Mouse (Mus musculus): ENCODE measurements around the gene Naa25. TPM values are rescaled to one million over a fixed set of nuclear protein-coding genes. Genes with fewer than 3 reads are reported as not detected.
A peak's percentile ranks its signal among the peaks of the same experiment; 100 is the strongest.

Gene Naa25
- total RNA-seq, 2 experiments from 2014 or later = 22.3 to 23.8 TPM

- peak in 1 of 2 experiments; percentile 34 for DNase-seq (ENCODE audit: low spot score in 2 of 2)
Observed at GRCm38 (mm10) chr5:121392667-121393380, 4.9 kb upstream of the Naa25 start.

- no peak for DNase-seq (ENCODE audit: low spot score in 2 of 2)
Observed at GRCm38 (mm10) chr5:121393402-121393801, 4.3 kb upstream of the Naa25 start.

- DNase-seq (ENCODE audit: low spot score in 2 of 2) = no peak
Observed at GRCm38 (mm10) chr5:121395621-121396020, 2.1 kb upstream of the Naa25 start.

GRCm38 (mm10) chr5:121398146-121398964 lies 619 bp downstream of the Naa25 start:
- DNase-seq (ENCODE audit: low spot score in 2 of 2) = no peak

GRCm38 (mm10) chr5:121398965-121399462 lies 1.3 kb downstream of the Naa25 start:
- no peak for DNase-seq (ENCODE audit: low spot score in 2 of 2)

GRCm38 (mm10) chr5:121399540-121399939 lies 1.8 kb downstream of the Naa25 start:
- no peak for DNase-seq (ENCODE audit: low spot score in 2 of 2)

- DNase-seq (ENCODE audit: low spot score in 2 of 2) = no peak
Observed at GRCm38 (mm10) chr5:121400064-121400463, 2.3 kb downstream of the Naa25 start.

GRCm38 (mm10) chr5:121400849-121401248 lies 3.1 kb downstream of the Naa25 start:
- DNase-seq (ENCODE audit: low spot score in 2 of 2) = no peak

GRCm38 (mm10) chr5:121407856-121408255 lies 10.1 kb downstream of the Naa25 start:
- DNase-seq (ENCODE audit: low spot score in 2 of 2) = no peak

- no peak for DNase-seq (ENCODE audit: low spot score in 2 of 2)
Observed at GRCm38 (mm10) chr5:121410975-121411374, 13.2 kb downstream of the Naa25 start.

- no peak for DNase-seq (ENCODE audit: low spot score in 2 of 2)
Observed at GRCm38 (mm10) chr5:121420721-121421120, 23.0 kb downstream of the Naa25 start.

- no peak for DNase-seq (ENCODE audit: low spot score in 2 of 2)
Observed at GRCm38 (mm10) chr5:121422787-121423186, 25.1 kb downstream of the Naa25 start.

- no peak for DNase-seq (ENCODE audit: low spot score in 2 of 2)
Observed at GRCm38 (mm10) chr5:121423297-121423696, 25.6 kb downstream of the Naa25 start.

GRCm38 (mm10) chr5:121428954-121429353 lies 31.2 kb downstream of the Naa25 start:
- DNase-seq (ENCODE audit: low spot score in 2 of 2) = no peak

- no peak for DNase-seq (ENCODE audit: low spot score in 2 of 2)
Observed at GRCm38 (mm10) chr5:121438131-121438530, 40.4 kb downstream of the Naa25 start.

GRCm38 (mm10) chr5:121438756-121439155 lies 41.0 kb downstream of the Naa25 start:
- DNase-seq (ENCODE audit: low spot score in 2 of 2) = no peak

- DNase-seq (ENCODE audit: low spot score in 2 of 2) = peak in 1 of 2 experiments; percentile 34
Observed at GRCm38 (mm10) chr5:121443548-121443947, 45.8 kb downstream of the Naa25 start.

- no peak for DNase-seq (ENCODE audit: low spot score in 2 of 2)
Observed at GRCm38 (mm10) chr5:121444870-121445269, 47.1 kb downstream of the Naa25 start.

GRCm38 (mm10) chr5:121448450-121448849 lies 50.7 kb downstream of the Naa25 start:
- DNase-seq (ENCODE audit: low spot score in 2 of 2) = no peak

GRCm38 (mm10) chr5:121449976-121450375 lies 52.2 kb downstream of the Naa25 start:
- DNase-seq (ENCODE audit: low spot score in 2 of 2) = peak in 1 of 2 experiments; percentile 65

GRCm38 (mm10) chr5:121450476-121450875 lies 52.7 kb downstream of the Naa25 start:
- DNase-seq (ENCODE audit: low spot score in 2 of 2) = no peak

- no peak for DNase-seq (ENCODE audit: low spot score in 2 of 2)
Observed at GRCm38 (mm10) chr5:121451203-121451602, 53.5 kb downstream of the Naa25 start.

Data from gastrocnemius, postnatal 4 days (tissue).